In the genomic region with DNA sequence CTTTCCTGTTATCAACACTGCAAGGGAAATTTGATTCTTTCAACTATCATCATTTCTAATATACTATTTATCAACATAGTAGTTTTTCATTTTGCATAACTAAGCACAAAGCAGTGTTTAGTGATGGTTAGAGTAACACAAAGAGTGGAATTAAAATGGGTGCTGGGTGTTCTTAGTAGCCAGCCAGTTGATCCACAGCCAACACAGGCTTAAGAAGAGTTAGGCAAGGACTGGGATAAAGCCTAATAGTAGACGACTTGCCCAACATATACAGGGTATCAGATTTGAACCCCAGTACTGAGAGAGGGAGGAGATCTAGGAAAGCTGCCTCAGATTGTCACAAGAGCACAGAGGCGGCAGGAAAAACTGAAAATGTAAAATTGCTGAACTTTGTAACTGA, we compare ENCODE assay signal across 32 mouse cellular contexts.
"Had no signal": no experiment of that assay in that cellular context is flagged by ENCODE, and none has a peak within 500 bp of the region (broad histone marks: within the 10 kb centered on the region; RNA-seq: fewer than 3 reads in every experiment).

No protein-coding gene starts in this region.

- H3K36me3 ChIP-seq: limb, embryonic 10.5 days; limb, embryonic 12.5 days; limb, embryonic 13.5 days; limb, embryonic 15.5 days; liver, embryonic 12.5 days; liver, embryonic 13.5 days; liver, embryonic 15.5 days; lung, embryonic 15.5 days; midbrain, embryonic 10.5 days; midbrain, embryonic 12.5 days; midbrain, embryonic 13.5 days; midbrain, embryonic 15.5 days; neural tube, embryonic 12.5 days had no signal

- H3K4me3 ChIP-seq: limb, embryonic 10.5 days; limb, embryonic 12.5 days; limb, embryonic 13.5 days; limb, embryonic 15.5 days; liver, embryonic 12.5 days; liver, embryonic 13.5 days; liver, embryonic 15.5 days; lung, embryonic 15.5 days; megakaryocyte, embryonic 14.5 days; midbrain, embryonic 10.5 days; midbrain, embryonic 12.5 days; midbrain, embryonic 13.5 days; midbrain, embryonic 15.5 days; myocyte; neural tube, embryonic 12.5 days had no signal

- DNase-seq: left cerebral cortex, postnatal 4 days; liver; liver, embryonic 13.5 days; liver, postnatal 0 days; lung, adult 18-20 months; lung, adult 2 months; lung, embryonic 14.5 days; lung, postnatal 10 days; lung, postnatal 14 days; lung, postnatal 36 days; lung, postnatal 4 days; midbrain, embryonic 14.5 days had no signal

- ATAC-seq: liver, embryonic 12.5 days; liver, postnatal 0 days; lung, postnatal 0 days; midbrain, embryonic 13.5 days; midbrain, embryonic 15.5 days; midbrain, embryonic 16.5 days had no signal

- H3K27me3 ChIP-seq: limb, embryonic 12.5 days; limb, embryonic 13.5 days; limb, embryonic 15.5 days; liver, embryonic 12.5 days; liver, embryonic 13.5 days; liver, embryonic 15.5 days; lung, embryonic 15.5 days; megakaryocyte, embryonic 14.5 days; midbrain, embryonic 12.5 days; midbrain, embryonic 13.5 days; midbrain, embryonic 15.5 days; neural tube, embryonic 12.5 days had no signal

- H3K9me3 ChIP-seq: limb, embryonic 10.5 days; limb, embryonic 12.5 days; limb, embryonic 13.5 days; limb, embryonic 15.5 days; liver, embryonic 12.5 days; liver, embryonic 13.5 days; liver, embryonic 15.5 days; lung, embryonic 15.5 days; megakaryocyte, embryonic 14.5 days; midbrain, embryonic 10.5 days; midbrain, embryonic 12.5 days; midbrain, embryonic 13.5 days; midbrain, embryonic 15.5 days; neural tube, embryonic 12.5 days had no signal

- H3K27ac ChIP-seq: limb, embryonic 10.5 days; limb, embryonic 12.5 days; limb, embryonic 13.5 days; limb, embryonic 15.5 days; liver, embryonic 12.5 days; liver, embryonic 13.5 days; liver, embryonic 14.5 days; liver, embryonic 15.5 days; lung, embryonic 15.5 days; macrophage; midbrain, embryonic 10.5 days; midbrain, embryonic 12.5 days; midbrain, embryonic 13.5 days; midbrain, embryonic 15.5 days; neural tube, embryonic 12.5 days had no signal

- H3K4me2 ChIP-seq: limb, embryonic 12.5 days; limb, embryonic 13.5 days; limb, embryonic 15.5 days; liver, embryonic 11.5 days; liver, embryonic 12.5 days; liver, embryonic 13.5 days; liver, embryonic 15.5 days; lung, embryonic 14.5 days; lung, embryonic 15.5 days; midbrain, embryonic 11.5 days; midbrain, embryonic 12.5 days; midbrain, embryonic 13.5 days; midbrain, embryonic 15.5 days; neural tube, embryonic 12.5 days had no signal

- H3K9ac ChIP-seq: limb, embryonic 12.5 days; limb, embryonic 13.5 days; limb, embryonic 15.5 days; liver, embryonic 12.5 days; liver, embryonic 13.5 days; liver, embryonic 14.5 days; liver, embryonic 15.5 days; liver, postnatal 0 days; lung, embryonic 14.5 days; lung, embryonic 15.5 days; midbrain, embryonic 12.5 days; midbrain, embryonic 13.5 days; midbrain, embryonic 15.5 days; neural tube, embryonic 12.5 days had no signal

- H3K4me1 ChIP-seq: limb, embryonic 10.5 days; limb, embryonic 12.5 days; limb, embryonic 13.5 days; limb, embryonic 15.5 days; liver, embryonic 12.5 days; liver, embryonic 13.5 days; liver, embryonic 15.5 days; lung, embryonic 15.5 days; megakaryocyte, embryonic 14.5 days; midbrain, embryonic 10.5 days; midbrain, embryonic 12.5 days; midbrain, embryonic 13.5 days; midbrain, embryonic 15.5 days; neural tube, embryonic 12.5 days had no signal
